Mouse (Mus musculus) ovary, postnatal 10 days (tissue): ENCODE measurements at regions not wholly inside any gene's neighbourhood (a gene's known extent, or its start where the extent isn't known, plus 50 kb on each side); places are given as distances from the start of the nearest gene placed in this dataset.

Experiments
- DNase-seq: peaks from one replicate; pipeline ENCODE4 v3.0.0; 2022; ENCODE audit warnings: low spot score

GRCm38 (mm10) chr7:37230641-37231347 is 532.9 kb downstream of the Tshz3 start:
- no peak for DNase-seq

- DNase-seq = no peak
These were observed 532.6 kb downstream of the Zfp536 start for GRCm38 (mm10) chr7:37240832-37241231.

- no peak for DNase-seq
These were observed 531.7 kb downstream of the Zfp536 start for GRCm38 (mm10) chr7:37241781-37242180.

GRCm38 (mm10) chr7:37242476-37242875 is 531.0 kb downstream of the Zfp536 start:
- no peak for DNase-seq

GRCm38 (mm10) chr7:37246156-37246555 is 527.3 kb downstream of the Zfp536 start:
- DNase-seq = no peak

- no peak for DNase-seq
These were observed 519.0 kb downstream of the Zfp536 start for GRCm38 (mm10) chr7:37254431-37254830.

GRCm38 (mm10) chr7:37255840-37256239 is 517.6 kb downstream of the Zfp536 start:
- no peak for DNase-seq

- DNase-seq = no peak
These were observed 514.1 kb downstream of the Zfp536 start for GRCm38 (mm10) chr7:37259293-37259692.

- no peak for DNase-seq
These were observed 510.6 kb downstream of the Zfp536 start for GRCm38 (mm10) chr7:37262846-37263245.

GRCm38 (mm10) chr7:37267404-37267803 is 506.0 kb downstream of the Zfp536 start:
- DNase-seq = no peak

GRCm38 (mm10) chr7:37270841-37271240 is 502.6 kb downstream of the Zfp536 start:
- DNase-seq = no peak

- DNase-seq = no peak
These were observed 483.4 kb downstream of the Zfp536 start for GRCm38 (mm10) chr7:37290018-37290417.

- no peak for DNase-seq
These were observed 482.9 kb downstream of the Zfp536 start for GRCm38 (mm10) chr7:37290493-37291045.

- no peak for DNase-seq
These were observed 481.7 kb downstream of the Zfp536 start for GRCm38 (mm10) chr7:37291726-37292125.

- DNase-seq = no peak
These were observed 480.9 kb downstream of the Zfp536 start for GRCm38 (mm10) chr7:37292554-37292953.

- DNase-seq = no peak
These were observed 474.6 kb downstream of the Zfp536 start for GRCm38 (mm10) chr7:37298888-37299287.

- no peak for DNase-seq
These were observed 468.0 kb downstream of the Zfp536 start for GRCm38 (mm10) chr7:37305463-37305862.

- DNase-seq = no peak
These were observed 466.2 kb downstream of the Zfp536 start for GRCm38 (mm10) chr7:37307191-37307590.

- DNase-seq = no peak
These were observed 448.8 kb downstream of the Zfp536 start for GRCm38 (mm10) chr7:37324653-37325052.

- DNase-seq = no peak
These were observed 440.0 kb downstream of the Zfp536 start for GRCm38 (mm10) chr7:37333451-37333850.

- no peak for DNase-seq
These were observed 438.2 kb downstream of the Zfp536 start for GRCm38 (mm10) chr7:37335212-37335611.

- DNase-seq = no peak
These were observed 437.1 kb downstream of the Zfp536 start for GRCm38 (mm10) chr7:37336171-37336850.

- no peak for DNase-seq
These were observed 436.4 kb downstream of the Zfp536 start for GRCm38 (mm10) chr7:37336851-37337531.
